Mouse (Mus musculus) T-helper 1 cell (primary cell): ENCODE results near the gene Psmd12.

Source experiments
- in situ Hi-C: fragments of 300-600 bp; cut with MboI, MseI; formaldehyde crosslinking; loops from one replicate; pipeline ENCODE4 v1.15.1; 2025; ENCODE audit warnings: high pct_unique_total_duplicates

The Psmd12 gene

DNA sequence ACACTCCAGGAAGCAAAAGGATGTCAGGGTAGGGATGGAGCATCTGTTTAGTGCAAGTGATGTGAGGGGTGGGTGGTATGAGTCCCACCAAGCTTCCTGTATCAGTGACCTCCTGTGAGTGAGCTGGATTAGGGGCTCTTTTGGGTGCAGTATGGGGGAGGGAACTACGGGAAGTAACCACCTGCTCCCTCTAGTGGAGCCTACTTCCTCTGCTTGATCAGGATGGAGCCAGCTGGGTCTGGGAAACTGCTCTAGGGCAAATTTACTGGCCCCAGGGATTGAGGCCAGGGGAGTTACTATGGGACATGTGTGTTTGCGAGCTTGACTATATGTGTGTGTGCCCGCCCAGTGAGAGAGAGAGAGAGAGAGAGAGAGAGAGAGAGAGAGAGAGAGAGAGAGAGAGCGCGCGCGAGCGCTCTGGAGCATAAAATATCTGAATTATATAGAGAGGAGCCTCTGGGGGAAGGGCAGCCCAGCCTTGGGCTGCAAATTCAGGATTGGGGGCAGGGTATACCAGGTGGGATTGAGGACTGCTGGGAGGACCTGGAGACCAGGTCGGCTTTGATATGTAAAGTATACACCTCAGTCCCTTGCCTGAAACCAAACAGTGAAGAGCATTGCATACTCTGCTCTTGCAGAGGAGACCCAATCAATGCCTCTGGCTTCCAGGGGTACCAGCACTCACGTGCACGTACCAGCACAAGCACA, 30.5 kb downstream of the Psmd12 start:
- in situ Hi-C loops, result loop anchor here (10.0 kb wide), 1 partner anchor 345 kb away; no protein-coding TSS in a partner anchor

DNA sequence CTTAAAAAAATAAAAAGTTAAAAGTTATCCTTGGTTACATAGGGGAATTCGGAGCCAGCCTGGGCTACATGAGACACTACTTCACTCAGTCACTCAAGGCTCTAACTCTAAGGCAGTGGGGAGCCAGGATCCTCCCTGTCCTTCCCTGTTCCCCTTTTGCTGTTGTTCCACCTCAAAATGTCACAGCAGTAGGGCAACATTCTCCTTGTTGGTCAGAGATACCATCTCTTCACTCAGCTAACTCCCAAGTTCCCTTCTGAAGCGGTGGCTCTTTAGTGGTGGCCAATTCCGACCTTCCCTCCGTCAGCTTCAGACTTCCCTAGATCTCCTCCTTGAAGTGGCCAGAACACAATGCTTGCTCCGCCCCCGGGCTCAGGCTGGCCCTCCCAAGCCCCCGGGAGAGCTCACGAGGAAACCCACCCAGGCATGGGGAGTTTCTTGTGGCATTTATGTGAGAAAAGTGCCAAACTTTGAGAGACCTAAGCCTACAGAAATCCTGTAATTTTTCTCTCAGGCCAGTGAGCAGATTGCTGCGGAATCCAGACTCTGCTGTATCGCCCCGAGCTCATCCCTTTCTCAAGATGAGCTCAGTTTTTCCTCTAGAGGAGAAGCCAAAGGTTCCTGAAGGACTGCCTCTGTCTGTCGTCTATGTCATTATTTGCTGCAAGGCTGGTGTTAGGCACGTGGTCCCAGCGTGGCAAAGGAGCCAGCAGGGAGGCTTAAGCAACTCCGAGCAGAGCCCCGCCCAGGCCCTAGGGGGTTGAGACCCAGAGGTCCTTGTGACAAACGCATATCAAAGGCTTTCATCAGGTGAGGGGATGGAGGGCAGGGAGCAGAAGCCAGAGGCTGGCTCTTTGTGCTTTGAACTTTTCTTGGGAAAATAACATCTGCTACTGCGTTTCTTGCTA, 31.3 kb downstream of the Psmd12 start:
- in situ Hi-C loops, result loop anchor here (10.0 kb wide), 1 partner anchor 344 kb away; no protein-coding TSS in a partner anchor

DNA sequence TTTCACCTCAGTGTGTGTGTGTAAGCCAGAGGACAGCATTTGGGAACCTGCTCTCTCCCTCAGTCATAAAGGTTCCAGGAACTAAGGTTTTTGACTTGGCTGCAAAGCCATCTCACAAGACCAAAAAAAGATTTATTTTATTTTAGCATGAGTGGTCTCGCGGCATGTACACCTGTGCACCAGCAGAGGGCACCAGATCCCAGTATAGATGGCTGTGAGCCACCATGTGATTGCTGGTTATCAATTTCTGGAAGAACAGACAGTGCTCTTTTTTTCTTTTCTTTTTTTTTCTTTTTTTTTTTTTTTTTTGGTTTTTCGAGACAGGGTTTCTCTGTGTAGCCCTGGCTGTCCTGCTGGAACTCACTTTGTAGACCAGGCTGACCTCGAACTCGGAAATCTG, 32.7 kb downstream of the Psmd12 start:
- in situ Hi-C loops, result loop anchor here (10.0 kb wide), 1 partner anchor 343 kb away; no protein-coding TSS in a partner anchor

DNA sequence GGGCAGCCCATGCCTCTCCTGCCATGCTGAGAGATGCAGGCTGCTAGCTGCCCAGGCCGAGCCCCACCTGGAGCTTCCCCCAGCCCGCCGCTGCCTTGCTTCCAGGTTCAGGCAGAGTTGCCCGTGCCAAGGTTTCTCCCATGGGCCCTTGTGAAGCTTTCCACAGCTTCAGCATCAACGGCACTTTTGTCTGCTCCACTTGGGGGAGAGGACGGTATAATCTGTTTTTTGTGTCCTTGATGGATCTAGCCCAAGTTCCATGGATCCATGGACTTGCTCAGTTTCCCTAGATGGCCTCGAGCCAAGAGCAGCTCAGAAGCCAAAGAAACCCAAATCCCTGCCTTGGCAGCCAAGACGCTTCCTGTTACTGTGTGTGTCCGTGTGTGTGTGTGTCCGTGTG, 33.8 kb downstream of the Psmd12 start:
- in situ Hi-C loops, result loop anchor here (10.0 kb wide), 1 partner anchor 342 kb away; no protein-coding TSS in a partner anchor

DNA sequence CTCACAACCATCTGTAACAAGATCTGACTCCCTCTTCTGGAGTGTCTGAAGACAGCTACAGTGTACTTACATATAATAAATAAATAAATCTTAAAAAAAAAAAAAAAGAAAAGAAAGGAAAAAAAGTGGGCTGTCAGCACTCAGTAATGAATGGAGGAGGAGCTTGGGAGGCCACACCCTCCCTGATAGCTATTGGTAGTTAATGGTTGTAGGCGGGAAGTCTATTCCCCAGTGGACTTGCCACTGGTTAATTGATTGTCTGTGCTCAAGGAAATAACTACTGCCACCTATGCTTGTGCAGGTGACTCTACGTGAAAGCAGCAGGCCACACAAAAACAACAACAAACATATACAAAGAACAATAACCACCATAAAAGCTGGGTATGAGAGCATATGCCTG, 37.1 kb downstream of the Psmd12 start:
- in situ Hi-C loops, result loop anchor here (5.0 to 10.0 kb wide), 2 partner anchors 186 to 338 kb away; no protein-coding TSS in a partner anchor

DNA sequence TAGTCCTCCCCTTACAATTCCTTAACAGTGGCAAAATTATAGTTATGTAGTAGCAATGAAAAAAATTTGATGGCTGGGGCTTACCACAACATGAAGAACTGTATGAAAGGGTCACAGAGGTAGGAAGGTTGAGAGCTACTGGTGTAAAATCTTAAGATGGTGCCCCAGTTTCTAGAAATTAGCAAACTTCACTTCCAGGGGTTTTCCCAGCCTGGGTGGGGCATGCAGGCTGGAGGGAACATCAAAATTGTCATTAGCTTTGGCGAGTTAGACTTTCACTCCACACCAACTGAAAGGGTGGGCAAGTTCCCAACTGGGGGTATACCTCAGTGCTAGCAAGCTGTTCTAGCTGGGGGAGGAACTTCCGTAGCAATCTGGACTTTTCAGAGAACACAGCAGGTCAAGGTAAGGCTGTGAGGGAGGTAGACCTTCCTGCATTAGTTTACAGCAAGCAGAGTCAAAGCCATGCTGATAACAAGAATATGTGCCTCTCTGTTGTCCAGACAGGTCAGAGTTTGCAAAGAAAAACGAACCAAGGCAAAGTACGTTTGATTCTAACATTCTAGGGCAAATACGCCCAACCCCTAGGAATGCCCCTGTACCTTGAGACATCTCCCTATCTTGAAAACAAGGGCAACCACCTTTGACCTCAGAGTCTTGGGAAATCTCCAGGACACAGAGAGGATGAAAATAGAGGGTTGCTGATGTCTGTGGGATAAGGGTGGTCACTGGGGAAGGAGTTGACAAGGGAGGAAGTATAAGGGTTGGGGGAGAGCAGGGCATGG, 39.6 kb downstream of the Psmd12 start:
- in situ Hi-C loops, result loop anchor here (5.0 to 10.0 kb wide), 2 partner anchors 183 to 336 kb away; no protein-coding TSS in a partner anchor

DNA sequence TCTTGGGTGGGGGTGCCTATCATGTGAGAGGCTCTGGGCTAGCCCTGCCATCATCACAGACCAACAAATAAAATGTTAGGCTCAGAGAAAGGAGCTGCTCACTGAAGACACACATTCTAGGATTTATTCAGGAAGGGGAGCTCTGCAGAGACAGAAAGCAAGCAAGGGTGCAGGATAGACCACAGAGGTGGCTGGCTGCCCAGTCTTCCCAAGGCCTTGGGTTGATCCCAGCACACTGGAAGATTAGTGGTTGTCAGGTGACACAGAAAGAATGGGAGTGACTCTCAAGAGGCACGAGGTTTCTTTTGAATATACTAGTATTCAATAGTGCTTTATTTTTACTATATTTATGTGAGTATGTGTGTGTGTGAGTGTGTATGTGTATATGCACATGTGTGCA, 41.9 kb downstream of the Psmd12 start:
- in situ Hi-C loops, result no loop called here

DNA sequence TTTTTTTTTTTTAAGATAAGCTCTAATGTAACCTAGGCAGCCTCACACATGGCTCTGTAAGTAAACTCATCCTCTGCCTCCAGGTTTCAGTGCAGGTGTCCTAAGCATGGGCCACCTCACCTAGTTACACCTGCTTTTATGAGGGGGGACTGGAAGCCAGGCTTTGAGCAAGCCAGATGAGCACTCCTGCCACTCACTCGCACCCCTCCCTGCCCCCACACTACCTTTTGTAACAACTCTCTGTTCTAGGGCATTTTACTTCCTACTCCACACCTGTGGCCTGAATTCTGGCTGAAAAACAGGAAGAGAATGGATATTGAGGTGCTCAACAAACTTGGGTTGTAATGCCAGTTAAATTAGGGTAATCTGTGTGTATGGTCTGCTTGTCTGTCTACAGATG, 45.7 kb downstream of the Psmd12 start:
- in situ Hi-C loops, result no loop called here

DNA sequence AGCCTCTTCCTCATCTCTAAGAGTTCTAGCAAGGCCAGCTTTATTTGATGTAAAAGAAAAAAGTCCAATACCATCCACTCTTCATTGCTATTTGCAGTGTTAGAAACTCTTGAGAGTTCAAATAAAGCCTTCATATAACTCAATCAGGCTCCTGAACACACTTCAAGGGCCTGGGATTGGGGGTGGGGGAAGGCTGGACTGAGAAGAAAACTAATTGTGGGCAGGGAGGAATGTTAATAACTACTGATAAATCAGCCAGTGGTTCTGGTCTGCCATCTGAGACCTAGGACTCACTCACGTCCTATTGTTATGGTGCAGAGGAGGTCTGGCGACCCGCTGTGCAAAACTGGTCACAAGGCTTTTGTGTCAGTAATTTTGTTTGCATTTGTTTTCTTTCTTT, 48.3 kb downstream of the Psmd12 start:
- in situ Hi-C loops, result no loop called here

DNA sequence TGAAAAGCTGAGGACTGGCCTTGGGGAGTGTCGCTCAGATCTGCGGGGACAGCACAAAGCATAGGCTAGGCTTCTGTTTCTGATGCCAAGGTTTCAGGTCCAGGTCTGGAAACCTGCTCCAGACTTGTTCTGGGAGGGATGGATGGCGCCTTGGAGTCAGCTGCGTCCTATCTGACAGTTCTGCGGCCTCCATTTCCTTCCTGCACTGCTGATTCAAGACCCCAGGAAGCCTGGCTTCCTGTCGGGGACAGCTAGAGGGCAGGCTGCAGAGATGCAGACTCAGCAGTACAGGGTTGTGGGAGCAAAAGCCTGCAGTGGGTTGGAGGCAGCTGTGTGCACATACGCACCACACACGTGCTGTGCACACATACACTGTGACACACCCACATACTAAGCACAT, 50.0 kb downstream of the Psmd12 start:
- in situ Hi-C loops, result no loop called here

DNA sequence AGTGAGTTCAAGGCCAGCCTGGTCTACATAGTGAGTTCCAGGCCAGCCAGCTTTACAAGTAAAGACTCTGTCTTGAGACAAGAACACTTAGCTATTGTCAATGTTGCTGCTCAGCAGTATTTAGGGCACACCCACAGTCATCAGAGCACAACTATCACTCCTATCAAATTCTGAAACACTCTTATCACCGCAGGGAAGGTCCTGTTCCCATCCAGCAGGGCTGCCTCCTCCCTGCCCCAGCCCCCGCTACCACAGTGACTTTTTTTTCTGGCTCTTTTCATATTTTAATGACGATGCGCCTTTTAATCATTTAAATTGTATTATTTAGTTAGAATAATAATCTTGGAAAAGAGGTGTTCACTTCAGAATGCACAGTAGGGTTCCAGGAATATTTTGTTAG, 52.2 kb downstream of the Psmd12 start:
- in situ Hi-C loops, result no loop called here

DNA sequence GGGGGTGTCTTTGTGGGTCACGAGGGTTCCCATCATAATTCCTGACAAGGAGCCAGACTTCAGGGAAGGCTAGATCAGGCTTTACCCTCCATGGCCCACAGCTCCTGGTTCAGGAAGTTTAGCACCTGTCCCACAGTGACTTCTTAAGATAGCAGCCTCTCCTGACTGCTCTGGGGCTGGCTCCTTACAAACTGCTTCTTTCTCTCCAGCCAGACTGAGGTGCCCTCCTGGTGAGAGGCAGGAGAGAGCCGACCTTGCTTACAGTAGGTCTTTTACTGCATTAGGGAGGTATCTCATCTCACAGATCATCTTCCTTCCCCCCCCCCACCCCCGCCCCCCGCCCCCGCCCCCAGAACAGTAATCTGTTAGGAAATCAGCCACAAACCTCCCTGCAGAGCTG, 53.0 kb downstream of the Psmd12 start:
- in situ Hi-C loops, result no loop called here

DNA sequence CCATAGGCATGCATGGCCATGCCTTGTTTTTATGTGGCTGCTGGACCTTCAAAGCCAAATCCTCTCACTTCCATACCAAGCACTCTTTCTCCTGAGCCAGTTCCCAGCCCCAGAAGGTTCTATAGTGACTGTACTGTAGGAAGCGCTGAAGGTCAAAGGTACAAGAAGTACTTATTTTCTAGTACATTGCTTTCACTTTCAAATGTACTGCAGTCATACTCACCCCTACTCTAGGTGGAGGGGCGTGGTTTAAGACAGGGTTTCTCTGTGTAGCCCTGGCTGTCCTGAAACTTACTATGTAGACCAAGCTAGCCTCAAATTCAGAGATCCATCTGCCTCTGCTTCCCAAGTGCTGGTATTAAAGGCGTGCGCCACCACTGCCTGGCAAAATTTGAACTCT, 59.7 kb downstream of the Psmd12 start:
- in situ Hi-C loops, result no loop called here

DNA sequence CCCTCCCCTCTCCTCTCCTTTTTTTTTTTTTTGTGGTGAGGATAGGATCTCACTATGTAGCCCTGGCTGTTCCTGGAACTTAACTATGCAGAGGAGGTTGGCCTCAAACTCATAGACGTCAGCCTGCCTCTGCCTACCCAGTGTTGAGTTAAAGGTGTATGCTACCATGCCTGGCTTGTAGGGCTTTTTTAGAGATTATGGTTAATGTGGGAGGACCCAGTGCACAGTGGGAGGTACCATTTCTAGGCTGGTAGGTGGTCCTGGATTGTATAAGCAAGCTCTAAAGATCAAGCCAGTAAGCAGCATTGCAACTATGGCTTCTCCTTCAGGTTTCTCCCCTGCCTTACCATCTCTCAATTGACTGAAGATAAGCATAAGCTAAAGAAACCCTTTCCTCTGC, 61.1 kb downstream of the Psmd12 start:
- in situ Hi-C loops, result no loop called here

DNA sequence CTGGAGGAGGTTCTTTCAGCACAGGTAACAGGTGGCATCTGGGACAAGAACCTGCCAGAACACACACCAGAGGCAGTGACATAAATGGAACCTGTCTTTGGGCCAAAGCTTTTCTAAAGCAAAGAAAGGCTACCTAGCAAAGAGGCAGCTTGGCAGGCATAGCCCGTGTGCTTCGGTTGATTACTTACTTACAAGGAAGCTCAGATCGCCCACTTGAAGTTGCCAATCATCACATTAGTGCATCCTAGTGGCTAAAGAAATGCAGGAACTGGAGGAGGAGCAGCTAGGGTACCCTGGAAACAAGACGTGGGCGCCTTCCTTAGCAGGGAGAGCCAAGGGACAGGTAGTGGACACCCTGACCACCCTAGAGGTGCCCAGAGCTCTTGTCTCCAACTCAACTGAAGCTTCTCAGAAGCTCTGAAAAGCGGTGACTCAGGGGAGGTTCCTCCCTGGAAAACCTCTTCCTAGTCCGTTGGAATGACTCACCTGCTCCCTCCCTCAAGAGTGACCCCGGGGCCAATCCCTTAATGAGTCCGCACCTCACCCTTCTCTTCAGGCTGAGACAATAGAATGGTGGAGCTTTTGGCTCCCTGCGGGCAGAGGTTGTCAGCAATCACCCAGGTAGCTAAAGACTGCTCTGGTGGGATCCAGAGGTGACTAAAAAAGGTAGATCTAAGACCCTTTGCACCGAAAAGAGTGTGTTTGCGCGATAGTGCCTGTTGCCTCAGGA, 66.6 kb downstream of the Psmd12 start:
- in situ Hi-C loops, result no loop called here

DNA sequence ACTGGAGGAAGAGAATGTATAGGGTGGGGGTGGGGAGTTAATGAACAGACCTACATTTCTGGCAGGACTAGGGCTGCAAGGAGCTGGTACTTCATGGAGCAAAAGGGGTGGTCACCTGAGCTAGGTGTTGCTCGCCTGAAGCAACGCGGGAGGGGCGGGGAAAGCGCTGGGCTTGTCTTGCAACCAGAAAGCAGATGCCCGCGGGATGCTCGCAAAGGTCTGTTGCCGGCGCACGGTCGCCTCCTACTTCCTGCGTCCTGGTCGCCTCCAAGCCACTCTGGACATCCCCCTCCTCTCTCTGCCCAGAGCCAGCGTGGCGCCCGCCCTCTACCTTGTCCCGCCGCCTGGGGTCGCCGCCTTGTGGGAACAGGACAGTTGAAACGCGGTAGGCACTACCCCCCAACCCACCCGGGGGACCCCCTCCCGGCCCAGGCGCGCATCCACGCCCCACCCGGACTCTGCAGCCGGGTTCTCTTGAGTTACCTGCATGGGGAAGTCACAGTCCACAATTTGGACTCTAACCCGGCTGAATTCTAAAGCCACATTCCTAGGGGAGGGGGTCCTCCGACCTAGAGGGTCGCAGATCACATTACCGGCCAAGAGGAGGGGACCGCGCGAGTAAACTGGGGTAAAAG, 67.5 kb downstream of the Psmd12 start:
- in situ Hi-C loops, result no loop called here

DNA sequence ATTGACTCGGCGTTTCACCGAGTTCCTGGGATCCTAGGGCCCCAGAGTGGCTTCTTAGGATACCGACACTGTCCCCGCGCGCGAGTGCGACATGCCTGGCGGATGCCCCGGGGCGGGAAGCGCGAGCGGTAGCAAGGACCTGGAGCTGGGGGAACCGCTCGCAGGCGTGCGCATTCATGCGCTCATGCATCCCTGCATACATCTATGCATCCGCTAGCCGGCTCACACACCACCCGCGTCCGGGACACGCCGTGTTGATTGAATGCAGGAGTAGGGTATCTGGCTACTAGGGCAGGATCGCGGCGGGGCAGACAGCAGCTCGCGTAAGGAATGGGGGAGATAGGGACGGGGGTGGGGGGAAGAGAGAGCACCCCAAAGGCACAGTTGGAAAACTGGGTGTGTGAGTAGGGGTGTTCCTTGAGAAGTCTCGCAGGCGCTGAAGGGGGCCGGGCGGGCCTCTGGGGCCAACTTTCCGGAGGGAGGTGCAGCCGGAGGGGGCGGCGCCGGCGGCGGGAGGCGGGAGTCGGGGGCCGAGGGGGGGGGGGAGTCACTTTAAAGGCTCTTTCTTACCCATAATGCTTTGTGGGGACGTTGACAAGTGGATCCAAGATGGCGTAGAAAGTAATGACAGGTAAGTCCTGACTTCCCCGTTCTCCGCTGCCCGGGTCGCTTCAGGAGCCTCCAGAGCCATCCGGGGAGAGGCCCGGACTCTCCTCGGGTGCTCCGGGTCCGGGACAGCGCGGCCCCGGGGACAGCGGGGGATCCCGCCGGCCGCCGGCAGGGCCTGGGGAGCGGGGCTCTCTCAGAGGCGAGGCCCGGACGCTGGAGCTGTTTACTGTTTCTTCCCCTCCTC, 68.3 kb downstream of the Psmd12 start, which contains the start of gene Helz:
Gene Helz, plus strand, starts transcription at position 580 of the 853 bp plus-strand sequence.
- in situ Hi-C loops, result no loop called here

DNA sequence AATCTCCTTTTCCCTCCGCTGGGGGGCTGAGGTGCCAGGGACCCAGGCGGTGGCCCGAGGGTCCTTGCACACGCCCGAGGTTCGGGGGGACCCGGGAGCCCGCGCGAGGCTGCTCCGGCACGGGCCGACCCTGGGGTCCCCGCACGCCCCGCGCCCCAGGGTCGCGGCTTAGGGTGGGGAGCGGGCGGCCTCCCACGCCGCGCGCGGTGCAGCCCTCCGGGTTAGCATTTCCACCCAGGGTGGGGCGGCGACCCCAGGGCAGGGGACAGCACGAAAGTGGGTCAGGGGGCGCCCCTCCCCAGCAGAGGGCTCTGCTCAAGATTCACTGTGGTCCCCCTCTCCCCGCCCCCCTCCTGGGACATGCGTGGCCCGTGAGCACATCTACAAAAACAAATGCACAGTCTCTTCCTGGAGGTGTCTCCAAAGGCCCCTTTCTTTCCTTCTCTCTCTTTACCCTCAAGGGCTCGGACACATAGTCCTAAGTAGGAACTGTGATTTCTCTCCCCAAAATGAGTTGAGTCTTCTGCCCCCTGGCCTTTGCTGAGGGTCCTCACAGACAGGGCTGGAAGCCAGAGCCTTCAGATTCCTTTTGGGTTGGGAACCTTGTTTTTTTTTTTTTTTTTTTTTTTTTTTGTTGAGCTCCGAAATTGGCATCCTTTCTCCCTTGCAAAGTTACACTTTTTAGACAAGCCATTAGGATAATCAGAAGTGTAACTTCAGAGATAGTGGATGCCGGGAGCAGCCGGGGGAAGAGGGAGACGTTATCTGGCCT, 69.1 kb downstream of the Psmd12 start:
- in situ Hi-C loops, result no loop called here
